Mouse (Mus musculus) G1E (cell line): ENCODE results near the gene Ap3b1.

ENCODE experiments used
- CTCF ChIP-seq: IDR thresholded peaks from 2 replicates; pipeline ENCODE4 v1.5.1; 2012; ENCODE audit warnings: low read depth, low read length, inconsistent platforms, mixed read lengths
- GATA1 ChIP-seq: IDR thresholded peaks from 2 replicates; pipeline ENCODE4 v1.6.1; 2012; ENCODE audit warnings: borderline replicate concordance, low read length, inconsistent platforms, mixed read lengths
- GATA2 ChIP-seq: IDR thresholded peaks from 2 replicates; pipeline ENCODE4 v1.6.1; 2012; ENCODE audit warnings: low read depth, low read length, inconsistent platforms, borderline replicate concordance
- TAL1 ChIP-seq: conservative IDR thresholded peaks from 2 replicates; pipeline ENCODE4 v1.6.1; 2012; ENCODE audit warnings: low read depth, low read length, inconsistent platforms, mixed read lengths

- no peak for TF ChIP-seq CTCF
- no peak for TF ChIP-seq GATA1
- no peak for TF ChIP-seq TAL1
- TF ChIP-seq GATA2: no peak
These were observed 147.7 kb downstream of the Ap3b1 start for GRCm38 (mm10) chr13:94506411-94506810.
